Mouse (Mus musculus) liver, adult 2 months (tissue): ENCODE results near the gene Nrxn3.

ENCODE experiments used
- CTCF ChIP-seq: fragments of 200-500 bp; IDR thresholded peaks from 2 replicates; pipeline ENCODE4 v1.5.1; 2011; ENCODE audit warnings: low read depth, low read length, control low read depth
- POLR2A ChIP-seq: fragments of 200-500 bp; IDR thresholded peaks from 2 replicates; pipeline ENCODE4 v1.6.1; 2011; ENCODE audit warnings: low read length, control low read depth; ENCODE audit not compliant: insufficient read depth; ENCODE audit errors: extremely low read depth

GRCm38 (mm10) chr12:89310200-89310599, 587.5 kb downstream of the Nrxn3 start:
- TF ChIP-seq CTCF (no peak), POLR2A (no peak)
